Mouse (Mus musculus) cerebellum, adult 11 months (tissue): ENCODE measurements around the gene Tnfrsf4.
A peak's percentile ranks its signal among the peaks of the same experiment; 100 is the strongest.

Experiments used
- DNase-seq: peaks from one replicate; pipeline ENCODE4 v3.0.0; 2022

The Tnfrsf4 gene

DNA sequence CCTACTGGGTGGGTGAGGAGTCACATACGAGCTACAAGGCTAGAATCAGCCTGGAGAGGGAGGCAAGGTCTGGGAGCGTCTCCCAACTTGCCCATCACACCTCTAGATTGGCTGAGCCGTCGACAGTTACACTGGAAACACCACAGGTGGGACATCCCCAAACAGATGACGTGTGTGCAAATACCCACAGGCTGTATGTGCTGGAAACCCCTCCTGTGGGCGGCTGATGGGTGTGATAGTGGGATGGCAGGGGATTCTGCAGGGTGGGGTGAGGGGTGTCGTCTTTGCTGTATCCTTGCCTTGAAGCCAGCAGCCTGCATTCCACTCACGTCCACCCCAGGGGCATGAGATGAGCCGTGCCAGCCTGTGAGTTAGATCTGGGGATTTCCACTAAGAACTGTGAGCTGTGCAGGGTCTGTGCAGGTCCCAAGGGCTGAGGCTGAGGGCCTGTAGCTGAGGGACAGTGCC is 17.0 kb downstream of the Tnfrsf4 start:
- DNase-seq = peak; percentile 17

GRCm38 (mm10) chr4:156031255-156031592 is 17.6 kb downstream of the Tnfrsf4 start:
- no peak for DNase-seq

DNA sequence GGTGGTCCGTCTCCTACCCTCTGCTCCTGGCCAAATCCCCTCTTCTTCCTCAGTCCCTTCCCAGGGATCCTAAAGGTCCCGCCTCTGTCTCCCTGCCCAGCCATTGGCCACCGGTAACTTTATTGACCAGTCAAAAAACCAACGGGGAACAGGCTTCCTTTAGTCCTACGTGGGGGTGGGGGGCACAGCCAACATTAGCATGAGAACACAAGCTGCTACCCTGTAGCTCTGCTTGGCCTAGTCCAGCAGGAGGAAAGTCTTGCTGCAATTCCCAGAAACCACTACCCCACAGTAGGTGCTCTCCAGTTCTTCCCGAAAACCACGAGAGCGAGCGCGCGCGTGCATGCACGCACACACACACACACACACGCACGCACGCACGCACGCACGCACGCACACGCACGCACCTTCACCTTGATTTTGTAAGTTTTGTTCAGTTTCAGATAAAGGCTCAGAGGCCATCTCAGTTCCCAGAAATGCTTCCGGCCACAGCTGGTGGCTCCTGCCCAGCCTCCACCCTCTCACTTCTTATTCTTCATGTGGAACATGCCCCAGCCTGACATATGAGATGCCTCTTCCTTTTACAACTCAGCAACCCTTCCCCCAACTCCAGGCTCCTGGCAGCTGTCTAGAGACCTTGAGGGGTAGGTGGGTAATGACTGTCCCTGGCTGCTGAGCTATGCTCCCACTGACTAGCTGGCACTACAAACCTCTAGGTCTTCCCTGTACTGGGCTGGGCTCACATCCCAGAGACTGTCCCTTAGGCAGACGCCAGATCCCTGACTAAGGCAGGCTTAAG is 18.1 kb downstream of the Tnfrsf4 start:
- DNase-seq = peak; percentile 81

DNA sequence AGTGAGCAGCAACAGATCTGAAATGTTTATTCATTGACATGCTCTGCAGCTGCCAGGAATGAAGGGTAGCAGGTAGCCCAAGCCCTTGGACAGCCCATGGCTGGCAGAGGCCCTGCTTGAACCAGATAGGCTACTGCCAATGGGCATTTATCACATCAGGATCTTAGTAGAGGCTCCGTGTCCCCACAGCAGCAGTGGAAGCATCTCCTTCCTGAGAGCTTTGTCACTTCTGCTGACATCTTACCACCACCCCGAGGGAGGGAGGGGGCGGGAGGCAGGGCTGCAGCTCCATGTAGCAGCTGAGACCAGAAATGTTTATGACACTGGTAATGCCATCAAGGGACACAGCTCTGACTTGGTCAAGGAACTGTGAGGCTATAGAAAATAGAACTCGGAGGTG is 19.2 kb downstream of the Tnfrsf4 start:
- DNase-seq = no peak

DNA sequence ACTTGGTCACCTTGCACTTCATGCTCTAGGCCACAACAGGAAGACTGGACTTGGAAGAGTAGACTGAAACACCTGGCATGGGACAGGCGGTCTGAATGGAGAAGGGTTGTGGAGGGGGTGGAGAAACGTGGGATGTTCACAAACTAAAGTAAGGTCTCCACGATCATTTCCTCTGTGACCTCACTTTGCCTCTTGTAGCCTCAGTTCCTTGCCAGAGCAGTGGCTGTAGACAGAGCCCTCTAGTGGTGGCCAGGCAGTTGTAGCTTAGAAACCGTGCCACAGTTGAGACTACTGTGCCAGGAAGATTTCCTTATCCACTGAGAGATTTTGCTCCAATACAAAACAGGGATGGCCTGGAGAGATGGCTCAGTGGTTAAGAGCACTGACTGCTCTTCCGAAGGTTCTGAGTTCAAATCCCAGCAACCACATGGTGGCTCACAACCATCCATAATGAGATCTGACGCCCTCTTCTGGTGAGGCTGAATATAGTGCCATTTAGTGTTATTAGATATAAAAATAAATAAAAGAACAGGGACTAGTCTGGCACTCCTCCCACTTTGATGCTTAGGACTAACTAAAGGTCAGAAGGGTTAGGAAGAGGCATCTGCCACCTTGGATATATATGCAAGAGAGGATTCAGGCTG is 20.0 kb downstream of the Tnfrsf4 start:
- peak; percentile 30 for DNase-seq

DNA sequence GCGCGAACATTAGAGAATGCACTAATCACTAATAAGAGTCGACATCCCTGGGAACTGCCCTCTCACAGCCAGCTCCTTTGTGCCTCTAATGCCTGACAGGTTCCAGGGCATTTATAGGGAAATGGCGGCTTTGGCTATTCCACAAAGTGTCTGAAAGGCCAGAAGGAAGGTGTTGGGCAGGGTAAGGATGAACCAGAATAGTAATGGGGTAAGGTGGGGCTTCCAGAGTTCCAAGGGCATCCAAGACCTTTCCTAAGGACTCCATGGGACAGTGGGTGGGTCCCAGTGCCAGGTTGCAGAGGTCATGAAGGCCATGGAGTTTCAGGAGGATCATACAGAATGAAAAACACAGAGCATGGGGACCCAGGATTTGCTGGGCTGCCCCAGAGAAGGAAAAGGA is 20.7 kb downstream of the Tnfrsf4 start:
- no peak for DNase-seq

DNA sequence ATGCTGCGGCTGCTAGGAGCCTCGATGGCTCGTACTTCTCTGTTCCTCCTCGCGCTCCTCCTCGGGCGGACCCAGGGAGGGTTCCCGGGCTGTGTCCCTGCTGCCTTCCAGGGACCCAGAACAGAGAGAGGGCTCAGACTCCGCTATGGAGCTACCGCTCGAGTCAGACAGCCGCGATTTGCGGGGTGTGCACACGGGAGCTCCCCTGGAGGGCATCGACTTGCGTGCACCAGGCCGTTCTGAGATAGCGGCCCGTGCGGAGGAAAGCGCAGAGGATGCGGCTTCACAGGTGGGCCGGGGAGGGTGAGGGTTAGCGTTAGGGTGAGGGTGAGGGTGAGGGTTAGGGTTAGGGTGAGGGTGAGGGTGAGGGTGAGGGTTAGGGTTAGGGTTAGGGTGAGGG is 21.3 kb downstream of the Tnfrsf4 start:
- DNase-seq = no peak

- DNase-seq = no peak
Observed at GRCm38 (mm10) chr4:156044754-156045153, 31.1 kb downstream of the Tnfrsf4 start.

DNA sequence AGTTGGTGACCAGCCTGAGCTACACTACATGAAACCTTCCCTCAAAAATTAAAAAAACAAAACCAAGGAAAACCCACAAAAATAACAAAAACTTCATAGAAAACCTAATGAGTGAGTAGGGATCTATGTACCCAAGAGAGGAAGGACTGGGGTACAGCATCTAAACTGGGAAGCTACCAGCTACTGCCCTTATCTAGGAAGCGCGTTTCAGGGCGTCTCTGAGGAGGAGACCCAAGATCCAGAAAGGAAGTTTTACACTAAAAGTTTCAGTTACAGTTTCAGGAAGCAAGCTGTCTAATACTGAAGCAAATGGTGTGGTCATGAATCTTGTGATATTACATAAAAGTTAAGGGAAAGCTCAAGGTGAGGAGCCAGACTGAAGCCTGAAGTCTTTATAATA is 36.1 kb downstream of the Tnfrsf4 start:
- no peak for DNase-seq

DNA sequence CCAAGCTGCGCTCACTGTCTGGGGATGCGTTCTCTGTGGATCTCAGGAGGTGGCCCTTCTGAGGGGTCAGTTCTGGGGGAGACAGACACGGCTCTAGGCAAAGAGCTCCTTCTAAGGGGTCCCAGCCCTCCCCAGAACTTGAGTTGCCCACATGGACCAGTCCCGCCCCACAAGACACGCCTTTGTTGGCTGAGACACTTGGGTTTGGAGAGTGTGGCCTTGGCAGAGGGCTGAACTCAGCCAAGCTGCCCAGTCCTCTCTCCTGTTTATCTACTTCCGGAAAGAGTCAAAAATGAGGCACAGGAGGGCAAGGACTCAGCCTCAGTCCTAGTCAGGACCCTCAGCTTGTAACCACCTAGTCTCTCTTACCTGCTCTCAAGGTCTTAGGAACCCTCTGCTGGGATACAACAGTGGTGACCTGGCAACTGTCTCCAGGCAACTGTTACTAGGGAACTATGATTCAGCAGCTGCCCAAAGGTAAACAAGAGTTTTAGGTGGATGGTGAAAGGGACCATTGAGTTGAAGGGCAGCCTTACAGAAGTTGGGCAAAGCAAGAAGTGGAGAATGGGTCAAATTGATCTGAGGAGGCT is 36.8 kb downstream of the Tnfrsf4 start:
- DNase-seq = no peak

GRCm38 (mm10) chr4:156053113-156053512 is 39.5 kb downstream of the Tnfrsf4 start:
- DNase-seq = no peak

DNA sequence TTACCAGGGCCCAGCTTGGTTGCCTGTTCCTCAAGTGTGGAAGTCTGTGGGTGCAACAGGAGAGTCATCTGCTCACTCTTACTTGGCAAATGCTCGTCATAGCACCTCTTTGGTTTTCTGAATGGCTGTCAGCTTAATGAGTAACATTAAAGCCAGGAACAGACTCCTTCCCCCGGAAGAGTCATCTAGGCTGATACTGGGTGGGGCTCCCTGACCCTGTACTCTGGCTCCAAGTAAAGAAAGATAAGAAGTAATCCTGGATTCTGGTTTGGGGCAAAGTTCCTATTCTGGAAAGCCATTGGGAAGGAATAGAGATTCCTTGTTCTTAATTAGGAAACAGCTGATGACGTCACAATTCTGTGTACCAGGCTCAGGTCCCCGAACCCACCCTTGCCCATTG is 40.5 kb downstream of the Tnfrsf4 start:
- no peak for DNase-seq

DNA sequence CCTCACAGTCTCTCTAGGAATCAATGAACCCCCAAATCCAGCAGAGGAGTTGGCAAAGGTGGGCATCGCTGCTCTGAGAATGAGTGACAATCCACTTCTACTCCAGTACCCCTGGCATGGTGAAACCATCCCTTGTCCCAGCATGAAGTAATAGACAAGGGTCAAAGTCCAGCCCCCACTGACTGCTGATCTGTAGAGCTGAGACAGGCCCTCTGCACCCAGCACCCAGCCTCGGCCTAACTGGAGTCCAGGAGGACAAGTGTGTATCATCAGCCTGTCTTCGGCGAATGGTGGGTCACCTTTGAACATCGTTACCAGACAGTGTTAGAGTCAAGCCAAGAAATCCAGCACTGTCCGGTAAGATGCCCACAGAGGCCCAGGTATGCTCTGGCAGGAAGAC is 41.0 kb downstream of the Tnfrsf4 start:
- no peak for DNase-seq

- no peak for DNase-seq
Observed at GRCm38 (mm10) chr4:156055173-156055572, 41.5 kb downstream of the Tnfrsf4 start.

GRCm38 (mm10) chr4:156057702-156058101 is 44.1 kb downstream of the Tnfrsf4 start:
- no peak for DNase-seq

GRCm38 (mm10) chr4:156058826-156059225 is 45.2 kb downstream of the Tnfrsf4 start:
- DNase-seq = no peak

DNA sequence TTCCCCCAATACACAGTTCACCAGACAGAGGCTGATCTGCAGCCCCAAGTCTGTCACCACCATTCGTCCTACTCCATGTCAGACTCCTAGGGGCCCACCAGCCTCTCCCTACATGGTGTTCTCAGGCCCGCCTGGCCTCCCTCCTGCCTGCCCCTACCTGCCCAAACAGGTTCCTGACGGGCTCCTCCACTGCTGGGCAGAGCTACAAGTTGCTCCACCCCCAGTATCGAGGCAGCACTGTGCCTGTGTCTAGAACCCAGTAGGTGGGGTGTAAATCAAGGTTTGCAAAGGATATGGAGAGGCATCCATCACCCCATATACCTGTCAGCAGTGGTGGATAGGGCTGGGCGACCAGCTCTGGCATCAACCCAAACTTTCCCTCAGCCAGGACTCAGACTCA is 45.6 kb downstream of the Tnfrsf4 start, which contains the start of gene Ttll10:
TSS of gene Ttll10 (minus strand) at position 154 of the 400 bp plus-strand sequence.
- DNase-seq = no peak

DNA sequence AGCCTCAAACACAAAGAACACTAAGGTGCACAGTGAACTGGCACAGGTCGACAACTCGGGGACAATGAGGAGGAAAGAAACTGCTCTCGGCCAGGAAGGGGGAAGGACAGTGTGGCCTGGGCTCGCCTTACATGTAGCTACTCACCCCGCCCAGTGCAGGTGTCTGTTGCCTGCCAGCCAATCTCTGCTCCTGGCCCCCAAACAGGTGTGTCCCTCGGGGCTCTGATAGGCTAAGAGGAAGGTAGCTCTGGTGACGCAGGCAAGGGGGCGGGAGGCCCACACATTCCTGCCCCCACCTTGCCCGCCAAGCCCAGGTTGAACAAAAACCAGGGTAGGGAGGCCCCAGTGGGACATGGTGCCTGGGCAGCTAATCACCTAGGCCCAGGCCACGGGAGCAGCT is 46.1 kb downstream of the Tnfrsf4 start:
- DNase-seq = no peak

DNA sequence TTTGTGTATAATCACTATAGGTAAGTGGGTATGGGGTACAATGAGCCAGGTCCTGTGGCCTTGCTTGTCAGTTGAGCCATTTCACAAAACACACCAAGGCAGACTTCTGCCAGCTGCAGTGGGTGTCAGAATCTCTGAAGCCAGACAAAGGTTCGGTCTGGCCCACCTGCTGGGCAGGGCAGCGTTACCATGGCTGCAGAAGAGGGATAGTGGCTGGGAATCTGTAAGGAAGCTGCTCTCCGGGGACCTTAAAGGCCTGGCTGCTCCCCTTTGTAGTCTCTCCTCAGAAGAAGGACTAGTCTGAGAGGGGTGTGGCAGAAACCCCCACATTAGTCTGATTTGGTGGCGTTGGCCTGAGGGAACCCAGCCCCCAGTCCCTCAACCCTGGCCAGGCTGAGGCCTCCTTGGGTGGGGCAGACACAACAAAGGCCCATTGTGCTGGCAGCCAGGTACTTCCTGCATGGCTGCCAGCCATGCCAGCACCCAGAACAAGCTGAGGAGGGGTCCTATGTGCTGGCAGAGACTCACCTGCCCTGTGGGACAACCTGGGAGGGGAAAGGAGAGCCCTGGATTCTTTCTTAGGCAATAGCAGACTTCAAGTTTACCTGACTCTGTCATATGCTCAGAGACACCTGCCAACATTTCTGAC is 50.3 kb downstream of the Tnfrsf4 start:
- DNase-seq = no peak

DNA sequence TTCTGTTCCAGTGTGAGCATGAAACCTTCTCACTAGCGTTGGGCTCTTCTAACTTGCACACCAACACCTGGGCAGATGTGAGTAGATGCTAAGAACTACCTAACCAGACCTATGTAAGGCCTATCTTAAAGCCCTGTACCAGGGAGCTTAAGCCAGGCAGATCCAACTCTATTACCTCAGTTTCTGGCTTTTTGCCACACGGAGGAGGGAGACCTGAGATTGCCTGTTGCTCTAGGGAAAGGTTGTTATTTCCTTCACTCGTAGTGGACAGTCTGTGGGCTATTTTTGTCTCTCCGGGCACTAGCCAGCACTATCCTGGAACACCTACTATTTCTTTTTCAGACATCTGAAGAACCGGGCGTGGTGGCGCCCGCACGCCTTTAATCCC is 50.9 kb downstream of the Tnfrsf4 start:
- DNase-seq = no peak

DNA sequence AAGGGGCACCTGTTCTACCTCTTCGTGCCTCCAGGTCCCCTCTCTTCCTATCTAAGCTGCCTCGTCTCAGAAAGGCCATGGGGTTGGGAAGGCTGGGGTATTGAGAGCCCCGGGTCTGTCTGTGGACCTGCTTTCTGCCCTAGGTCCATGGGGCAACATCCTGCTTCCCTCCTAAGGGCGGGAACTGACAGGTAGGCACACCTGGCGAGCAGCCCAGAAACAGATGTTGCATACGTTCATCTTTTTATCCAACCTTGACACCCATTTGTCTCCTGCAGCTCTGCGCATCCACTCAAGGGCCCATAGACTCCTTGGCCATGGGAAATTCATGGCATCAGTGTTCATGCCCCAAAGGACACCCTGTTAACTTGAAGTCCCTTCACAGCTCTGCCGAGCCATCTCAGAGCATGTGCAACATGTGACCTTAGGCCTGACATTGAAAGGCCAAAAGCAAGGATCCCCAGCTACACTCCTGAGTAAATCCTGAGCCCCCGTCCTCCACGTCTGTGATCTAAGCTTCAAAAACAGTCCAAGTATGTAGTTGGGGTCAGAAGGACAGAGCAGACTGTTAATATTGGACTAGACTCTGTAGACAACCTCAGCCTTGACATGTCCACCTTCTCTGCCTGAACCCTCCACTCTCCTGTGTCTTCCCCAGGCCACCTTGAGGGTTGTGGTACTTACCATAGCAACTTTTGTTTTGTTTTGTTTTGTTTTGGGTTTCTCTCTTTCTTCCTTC is 51.7 kb downstream of the Tnfrsf4 start:
- DNase-seq = no peak
